Mouse (Mus musculus) MEL (cell line): Measurements from ENCODE around the gene Slx1b. TPM values are rescaled to one million over a fixed set of nuclear protein-coding genes. Genes with fewer than 3 reads are reported as not detected.
"Not testable (repeated sequence)": the region's sequence is repeated elsewhere in the genome, so short reads cannot be mapped to it uniquely, and the experiment has no call there.

ENCODE experiments used
- DNase-seq: peaks from one replicate; pipeline ENCODE4 v3.0.0; 2011; ENCODE audit warnings: low read depth, low spot score
- H3K27ac ChIP-seq: 2 replicates; pipeline ENCODE4 v1.5.1; 2012; ENCODE audit warnings: low read depth, mild to moderate bottlenecking, control low read depth, low read length, moderate library complexity; ENCODE audit not compliant: control insufficient read depth
- H3K27me3 ChIP-seq, 2 experiments: fragments of 150-350 bp in 1 of 2; sonication (generic) in 1 of 2; 2 replicates each; pipeline ENCODE4 v1.6.1; 2012; ENCODE audit warnings: low read length in 2 of 2, mild to moderate bottlenecking in 2 of 2, improper control_type of control experiment in 1 of 2, moderate library complexity in 1 of 2; ENCODE audit not compliant: insufficient read depth in 2 of 2, control insufficient read depth in 1 of 2
- H3K36me3 ChIP-seq, 2 experiments: 2 replicates each; pipeline ENCODE4 v1.6.1; 2012 to 2014; ENCODE audit warnings: low read length in 2 of 2, improper control_type of control experiment in 1 of 2, inconsistent platforms in 1 of 2, mild to moderate bottlenecking in 1 of 2; ENCODE audit not compliant: insufficient read depth in 2 of 2, control insufficient read depth in 1 of 2
- H3K4me1 ChIP-seq, 2 experiments: fragments of 150-350 bp in 1 of 2; sonication (generic) in 1 of 2; 2 replicates each; pipeline ENCODE4 v1.6.1; 2012; ENCODE audit warnings: low read length in 2 of 2, improper control_type of control experiment in 1 of 2, mild to moderate bottlenecking in 1 of 2; ENCODE audit not compliant: insufficient read depth in 2 of 2, control insufficient read depth in 1 of 2
- H3K4me3 ChIP-seq, 2 experiments: fragments of 150-350 bp in 1 of 2; sonication (generic) in 1 of 2; 2 replicates each; pipeline ENCODE4 v1.5.1; 2012; ENCODE audit warnings: low read depth in 2 of 2, low read length in 2 of 2, mild to moderate bottlenecking in 2 of 2, moderate library complexity in 2 of 2, control low read depth in 1 of 2, improper control_type of control experiment in 1 of 2; ENCODE audit not compliant: control insufficient read depth in 1 of 2, insufficient read depth in 1 of 2
- H3K79me2 ChIP-seq: 2 replicates; pipeline ENCODE4 v1.6.1; 2012; ENCODE audit warnings: mild to moderate bottlenecking, low read length, moderate library complexity; ENCODE audit not compliant: control insufficient read depth, poor library complexity, insufficient read depth
- H3K9ac ChIP-seq: 2 replicates; pipeline ENCODE4 v1.6.1; 2012; ENCODE audit warnings: low read depth, mild to moderate bottlenecking, control low read depth, low read length, moderate library complexity; ENCODE audit not compliant: control insufficient read depth, poor library complexity, severe bottlenecking
- H3K9me3 ChIP-seq: fragments of 150-350 bp; sonication (generic); replicated peaks from 2 replicates; pipeline ENCODE4 v1.6.1; 2012; ENCODE audit warnings: mild to moderate bottlenecking, low read length, improper control_type of control experiment, moderate library complexity; ENCODE audit not compliant: insufficient read depth
- CHD2 ChIP-seq: IDR thresholded peaks from 2 replicates; pipeline ENCODE4 v1.6.1; 2011; ENCODE audit warnings: low read length, improper control_type of control experiment
- CTCF ChIP-seq, 3 experiments: IDR thresholded peaks in 2 of 3; conservative IDR thresholded peaks in 1 of 3; 2 replicates each; pipeline ENCODE4 v1.5.1; 2011 to 2012; ENCODE audit warnings: low read length in 3 of 3, low read depth in 2 of 3, mild to moderate bottlenecking in 2 of 3, improper control_type of control experiment in 1 of 3, inconsistent platforms in 1 of 3, mixed read lengths in 1 of 3, moderate library complexity in 1 of 3; ENCODE audit not compliant: control insufficient read depth in 1 of 3, insufficient read depth in 1 of 3, poor library complexity in 1 of 3, severe bottlenecking in 1 of 3
- EP300 ChIP-seq, 2 experiments: IDR thresholded peaks; 2 replicates each; pipeline ENCODE4 v1.6.1; 2011; ENCODE audit warnings: improper control_type of control experiment in 2 of 2, low read length in 2 of 2, low read depth in 1 of 2, mild to moderate bottlenecking in 1 of 2
- GABPA ChIP-seq: IDR thresholded peaks from 2 replicates; pipeline ENCODE4 v1.6.1; 2012; ENCODE audit warnings: low read depth, mild to moderate bottlenecking, inconsistent platforms, low read length, improper control_type of control experiment, moderate library complexity
- GATA1 ChIP-seq: IDR thresholded peaks from 2 replicates; pipeline ENCODE4 v1.6.1; 2011; ENCODE audit warnings: low read depth, low read length, improper control_type of control experiment
- KAT2A ChIP-seq: conservative IDR thresholded peaks from 2 replicates; pipeline ENCODE4 v1.6.1; 2012; ENCODE audit warnings: low read depth, low read length, improper control_type of control experiment, inconsistent platforms
- MAX ChIP-seq: IDR thresholded peaks from 2 replicates; pipeline ENCODE4 v1.6.1; 2011; ENCODE audit warnings: low read length, improper control_type of control experiment
- MAZ ChIP-seq: IDR thresholded peaks from 2 replicates; pipeline ENCODE4 v1.6.1; 2012; ENCODE audit warnings: low read depth, mild to moderate bottlenecking, inconsistent platforms, low read length, improper control_type of control experiment
- MYB ChIP-seq: IDR thresholded peaks from 2 replicates; pipeline ENCODE4 v1.6.1; 2011; ENCODE audit warnings: mild to moderate bottlenecking, low read depth, low read length, improper control_type of control experiment
- NELFE ChIP-seq: IDR thresholded peaks from 2 replicates; pipeline ENCODE4 v1.6.1; 2011; ENCODE audit warnings: low read depth, low read length, improper control_type of control experiment
- POLR2AphosphoS5 ChIP-seq: IDR thresholded peaks from 2 replicates; pipeline ENCODE4 v1.6.1; 2012; ENCODE audit warnings: low read depth, borderline replicate concordance, mild to moderate bottlenecking, inconsistent platforms, low read length, moderate library complexity, mixed read lengths
- RCOR1 ChIP-seq: IDR thresholded peaks from 2 replicates; pipeline ENCODE4 v1.6.1; 2012; ENCODE audit warnings: low read depth, mild to moderate bottlenecking, inconsistent platforms, low read length, improper control_type of control experiment
- SIN3A ChIP-seq: IDR thresholded peaks from 2 replicates; pipeline ENCODE4 v1.6.1; 2012; ENCODE audit warnings: low read length, improper control_type of control experiment, inconsistent platforms
- SMC3 ChIP-seq: IDR thresholded peaks from 2 replicates; pipeline ENCODE4 v1.6.1; 2011; ENCODE audit warnings: low read depth, low read length, improper control_type of control experiment
- TAL1 ChIP-seq: IDR thresholded peaks from 2 replicates; pipeline ENCODE4 v1.6.1; 2012; ENCODE audit warnings: mild to moderate bottlenecking, inconsistent platforms, low read length, moderate library complexity, mixed read lengths
- TCF12 ChIP-seq: IDR thresholded peaks from 2 replicates; pipeline ENCODE4 v1.6.1; 2014; ENCODE audit warnings: low read depth, mild to moderate bottlenecking, inconsistent platforms, low read length, improper control_type of control experiment, moderate library complexity
- USF1 ChIP-seq: IDR thresholded peaks from 2 replicates; pipeline ENCODE4 v1.6.1; 2014; ENCODE audit warnings: low read depth, mild to moderate bottlenecking, inconsistent platforms, low read length, improper control_type of control experiment, moderate library complexity
- ZC3H11A ChIP-seq: IDR thresholded peaks from 2 replicates; pipeline ENCODE4 v1.6.1; 2012; ENCODE audit warnings: low read depth, mild to moderate bottlenecking, inconsistent platforms, low read length, improper control_type of control experiment
- ZKSCAN1 ChIP-seq: IDR thresholded peaks from 2 replicates; pipeline ENCODE4 v1.6.1; 2012; ENCODE audit warnings: low read depth, mild to moderate bottlenecking, inconsistent platforms, low read length, improper control_type of control experiment, moderate library complexity
- ZNF384 ChIP-seq: IDR thresholded peaks from 2 replicates; pipeline ENCODE4 v1.6.1; 2012; ENCODE audit warnings: low read depth, mild to moderate bottlenecking, inconsistent platforms, low read length, improper control_type of control experiment
- polyA plus RNA-seq, 2 experiments: library from polyadenylated mRNA; stranded (reverse) in 1 of 2; unstranded in 1 of 2; fragments of >175 nt in 1 of 2; fragments of >200 nt in 1 of 2; gene quantifications; 2 replicates each; pipeline versions ENCODE4 v1.2.1 to v1.2.4; 2012; ENCODE audit warnings: low replicate concordance in 2 of 2, low read depth in 1 of 2; ENCODE audit not compliant: insufficient read length in 2 of 2, insufficient read depth in 1 of 2, missing spikeins in 1 of 2
- total RNA-seq: library from RNA; depleted of rRNA; stranded (reverse); fragments of 300-350 nt; gene quantifications from 2 replicates; pipeline ENCODE4 v1.2.3, GENCODE M21; 2012

The Slx1b gene
- total and polyA plus RNA-seq, 3 experiments = 4.6 to 10.2 TPM; not detected in 1

DNA sequence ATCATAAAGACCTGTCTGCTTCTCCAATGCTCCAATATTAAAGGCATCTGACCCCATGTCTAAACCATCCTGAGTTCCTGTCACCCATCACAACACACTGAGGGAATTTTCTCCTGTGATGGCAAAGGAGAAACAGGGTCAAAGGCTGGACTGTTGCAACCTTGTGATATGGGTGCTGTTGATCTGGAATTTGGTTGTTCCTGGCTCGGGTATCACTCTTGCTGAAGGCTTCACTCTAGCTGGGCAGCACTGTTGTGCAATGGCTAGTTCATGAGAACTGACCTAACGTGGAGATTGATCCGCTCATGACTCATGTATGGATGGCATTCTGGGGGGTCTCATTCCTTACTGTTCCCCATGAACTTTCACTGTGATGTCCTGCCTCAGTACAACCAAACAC lies 6.6 kb downstream of the Slx1b start:
- TF ChIP-seq KAT2A (no peak), GATA1 (no peak)
- no peaks in the 10 kb centered on the region; a peak in 1 of 4 replicates for H3K4me1 ChIP-seq
- no peaks in the 10 kb centered on the region for H3K27me3 ChIP-seq
- no peaks in the 10 kb centered on the region for H3K9me3 ChIP-seq
- no peak overlapping the region for H3K27ac ChIP-seq
- no peak overlapping the region for H3K4me3 ChIP-seq
- H3K36me3 ChIP-seq = no peaks in the 10 kb centered on the region
- H3K9ac ChIP-seq = no peak overlapping the region
- no peaks in the 10 kb centered on the region for H3K79me2 ChIP-seq
- no peak for DNase-seq

DNA sequence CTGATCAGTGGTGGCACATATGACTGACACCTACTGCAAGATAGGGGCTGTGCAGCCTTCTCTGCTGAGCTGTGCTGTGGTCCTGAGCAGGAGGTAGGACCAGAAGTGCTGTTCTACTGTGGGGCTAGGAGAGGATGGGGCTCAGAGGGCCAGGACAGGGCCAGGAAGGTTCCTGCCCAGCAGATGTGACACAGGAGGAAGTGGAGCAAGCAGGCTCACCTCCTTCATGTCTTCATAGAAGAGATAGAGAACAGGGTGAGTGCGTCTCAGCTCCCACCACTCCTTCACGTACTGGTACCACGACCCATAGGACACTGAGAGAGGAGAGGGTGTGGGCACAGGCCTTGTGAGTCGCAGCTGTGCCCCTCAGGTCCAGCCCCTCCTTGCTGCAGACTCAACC lies 7.4 kb downstream of the Slx1b start:
- not testable (repeated sequence) for H3K79me2 ChIP-seq, H3K27ac ChIP-seq, H3K4me3 ChIP-seq, H3K9ac ChIP-seq, H3K4me1 ChIP-seq, H3K27me3 ChIP-seq, H3K36me3 ChIP-seq, DNase-seq, H3K9me3 ChIP-seq

DNA sequence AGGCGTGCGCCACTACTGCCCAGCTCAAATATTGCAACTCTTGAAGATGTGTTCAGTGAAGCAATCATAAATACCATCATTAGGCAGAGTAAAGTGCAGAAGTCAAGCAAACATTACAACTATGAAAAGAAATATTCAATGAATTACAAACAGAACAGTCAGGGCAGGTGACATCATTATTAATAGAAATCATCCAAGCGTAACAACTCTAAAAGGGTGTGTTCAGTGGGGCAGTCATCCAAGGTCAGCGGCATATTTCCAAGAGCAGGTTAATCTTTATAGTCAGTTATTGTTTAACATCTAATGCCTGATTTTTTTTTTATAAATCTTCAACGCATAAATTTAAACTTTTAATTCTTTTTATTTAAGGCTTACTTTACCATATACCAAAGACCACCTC lies 14.4 kb downstream of the Slx1b start:
- Histone ChIP-seq H3K79me2 (no peaks in the 10 kb centered on the region), H3K9me3 (no peaks in the 10 kb centered on the region), H3K9ac (no peak overlapping the region), H3K4me1 (no peaks in the 10 kb centered on the region), H3K27ac (no peak overlapping the region), H3K36me3 (no peaks in the 10 kb centered on the region; a peak in 1 of 4 replicates), H3K4me3 (no peak overlapping the region), H3K27me3 (no peaks in the 10 kb centered on the region)
- no peak for TF ChIP-seq SIN3A
- TF ChIP-seq ZKSCAN1 = no peak
- TF ChIP-seq CTCF (IDR thresholded peaks at IDR 0.05 in 2 of 3, conservative IDR thresholded peaks at IDR 0.05 in 1 of 3; ENCODE audit: control insufficient read depth in 1 of 3, insufficient read depth in 1 of 3, low read depth in 2 of 3, low read length in 3 of 3, poor library complexity in 1 of 3, severe bottlenecking in 1 of 3) = no peak
- TF ChIP-seq RCOR1 = no peak
- no peak for TF ChIP-seq ZNF384
- TF ChIP-seq GABPA = no peak
- TF ChIP-seq EP300 (IDR thresholded peaks at IDR 0.05; ENCODE audit: low read depth in 1 of 2, low read length in 2 of 2) = no peak
- no peak for TF ChIP-seq ZC3H11A
- TF ChIP-seq TAL1 = no peak
- TF ChIP-seq POLR2AphosphoS5 = no peak
- no peak for TF ChIP-seq MYB
- TF ChIP-seq SMC3 = no peak
- no peak for TF ChIP-seq GATA1
- TF ChIP-seq NELFE = no peak
- no peak for TF ChIP-seq MAZ
- TF ChIP-seq TCF12 = no peak
- no peak for TF ChIP-seq USF1
- no peak for TF ChIP-seq MAX
- no peak for TF ChIP-seq CHD2
- TF ChIP-seq KAT2A = no peak
- no peak for DNase-seq
